Mouse (Mus musculus) brain, embryonic 14.5 days (tissue): ENCODE measurements at regions not wholly inside any gene's neighbourhood (a gene's known extent, or its start where the extent isn't known, plus 50 kb on each side); places are given as distances from the start of the nearest gene placed in this dataset.
"Not testable (repeated sequence)": the region's sequence is repeated elsewhere in the genome, so short reads cannot be mapped to it uniquely, and the experiment has no call there.

Experiments
- DNase-seq: peaks from one replicate; pipeline ENCODE4 v3.0.0-alpha.2; 2011; ENCODE audit warnings: low read depth
- CTCF ChIP-seq: fragments of 200-500 bp; IDR thresholded peaks from 2 replicates; pipeline ENCODE4 v1.5.1; 2012; ENCODE audit warnings: inconsistent platforms, mild to moderate bottlenecking, moderate library complexity, borderline replicate concordance; ENCODE audit not compliant: insufficient read depth, insufficient read length; ENCODE audit errors: extremely low read depth
- POLR2A ChIP-seq: fragments of 200-500 bp; IDR thresholded peaks from 2 replicates; pipeline ENCODE4 v1.6.1; 2012; ENCODE audit warnings: mild to moderate bottlenecking, inconsistent platforms, borderline replicate concordance; ENCODE audit not compliant: poor library complexity, insufficient read depth, insufficient read length, severe bottlenecking; ENCODE audit errors: extremely low read depth

DNA sequence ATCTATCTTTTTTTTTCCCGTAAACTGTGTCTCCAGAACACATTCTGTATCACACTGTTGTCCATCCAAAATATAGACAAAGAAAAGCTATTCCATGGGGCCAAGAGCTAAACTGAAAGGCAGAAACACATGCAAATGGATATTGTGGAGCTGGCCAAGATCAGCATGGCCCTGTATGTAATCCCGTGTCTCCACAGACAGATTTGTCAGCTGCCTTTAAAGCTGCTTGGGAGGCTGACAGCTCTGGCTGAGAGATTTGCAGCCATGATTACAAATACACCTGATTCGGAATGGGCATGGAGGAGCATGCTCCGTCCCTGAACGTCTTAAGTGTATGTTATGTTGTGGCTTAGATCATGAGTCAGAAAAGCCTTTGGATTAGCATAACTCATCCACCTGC lies 292.7 kb upstream of the Zic4 start:
- peak; percentile 39 for DNase-seq

DNA sequence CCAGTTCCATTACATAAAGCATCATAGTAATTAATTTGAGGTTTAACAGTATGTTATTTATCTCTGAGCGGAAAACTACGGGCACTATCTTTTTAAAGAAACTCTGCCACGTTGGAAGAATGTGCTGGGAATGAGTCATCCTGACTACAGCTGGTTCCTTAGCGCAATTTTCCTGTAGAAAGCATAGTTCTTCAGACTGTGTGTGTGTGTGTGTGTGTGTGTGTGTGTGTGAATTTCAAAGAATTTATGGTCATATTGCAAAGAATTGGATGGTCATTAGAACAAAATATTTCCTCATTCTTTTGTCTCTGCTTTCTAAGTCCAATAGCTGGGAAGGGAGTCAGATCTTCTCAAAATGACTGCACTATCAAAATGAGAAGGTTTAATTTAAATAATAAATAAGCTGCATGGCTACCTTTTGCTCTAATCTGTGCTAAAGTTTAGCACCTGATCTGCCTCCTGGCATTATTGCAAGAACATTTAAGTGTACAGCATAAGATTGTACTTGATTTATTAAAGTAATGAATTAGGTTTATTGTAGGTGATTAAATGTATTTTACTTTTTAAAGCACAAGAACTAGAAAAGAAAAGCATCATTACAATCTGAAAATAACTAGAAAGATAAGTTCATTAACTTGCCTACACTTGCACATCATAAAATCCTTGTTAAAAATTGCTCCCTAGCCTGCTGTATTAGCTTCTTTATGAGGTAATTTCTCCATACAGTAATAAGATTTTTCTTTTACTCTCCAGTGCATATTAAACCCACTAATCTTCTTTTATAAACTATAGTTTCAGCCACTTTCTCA lies 288.6 kb upstream of the Zic4 start:
- TF ChIP-seq POLR2A (no peak), CTCF (no peak)
- no peak for DNase-seq

More for the DNA sequence above, 292.7 kb upstream of the Zic4 start:
- no peak for TF ChIP-seq CTCF
- TF ChIP-seq POLR2A = no peak

DNA sequence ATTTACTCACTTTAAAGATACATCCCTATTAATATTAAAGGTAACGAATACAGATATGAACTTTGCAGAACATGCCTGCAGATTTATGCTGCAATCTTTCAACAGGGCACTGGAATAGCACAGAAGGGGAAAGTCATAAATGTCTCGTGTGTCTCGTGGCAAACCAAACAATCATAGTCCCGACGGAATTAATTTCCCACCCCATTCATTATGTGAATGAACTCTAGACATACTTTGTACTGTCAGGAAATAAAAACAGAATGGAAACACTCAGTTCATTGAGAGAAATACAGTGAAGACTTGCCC lies 288.1 kb upstream of the Zic4 start:
- no peak for DNase-seq
- TF ChIP-seq POLR2A (no peak), CTCF (no peak)

DNA sequence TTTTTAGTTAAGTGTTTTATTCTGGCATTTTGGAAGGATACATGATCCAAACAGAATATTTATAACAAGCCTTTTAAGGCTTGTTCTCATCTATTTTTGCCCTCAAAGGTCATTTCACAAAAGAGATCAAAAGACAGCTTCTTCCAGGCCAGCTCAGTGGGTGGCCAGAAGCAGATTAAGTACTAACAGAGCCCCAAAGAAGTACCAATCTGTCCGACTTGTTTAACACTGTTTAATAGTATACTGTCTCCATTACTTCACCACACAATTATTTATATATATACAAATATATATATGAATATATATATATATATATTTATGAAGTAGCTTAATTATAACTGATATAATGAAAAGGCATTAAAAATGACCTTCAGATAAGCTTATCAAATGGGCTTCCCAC lies 284.7 kb upstream of the Zic4 start:
- TF ChIP-seq CTCF (no peak), POLR2A (no peak)
- peak; percentile 20 for DNase-seq

DNA sequence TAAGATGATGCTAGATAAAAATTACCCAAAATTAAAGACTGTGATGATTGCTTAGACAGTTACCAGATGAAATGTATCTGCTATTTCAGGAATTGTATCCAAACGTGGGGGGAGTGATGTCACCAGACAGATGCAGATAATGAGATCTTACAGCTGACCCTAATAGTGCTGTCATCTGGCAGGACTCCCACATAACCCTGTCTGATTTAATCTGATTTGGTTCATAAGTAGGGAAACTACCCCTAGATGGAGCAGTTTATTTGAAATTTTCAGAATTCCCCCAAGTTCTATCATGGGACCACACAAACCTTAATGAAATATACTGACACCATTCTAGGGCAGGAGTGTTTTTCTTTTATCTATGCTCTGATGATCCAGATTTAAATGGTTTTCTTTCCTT lies 278.4 kb upstream of the Zic4 start:
- no peak for TF ChIP-seq POLR2A
- TF ChIP-seq CTCF = no peak
- no peak for DNase-seq

DNA sequence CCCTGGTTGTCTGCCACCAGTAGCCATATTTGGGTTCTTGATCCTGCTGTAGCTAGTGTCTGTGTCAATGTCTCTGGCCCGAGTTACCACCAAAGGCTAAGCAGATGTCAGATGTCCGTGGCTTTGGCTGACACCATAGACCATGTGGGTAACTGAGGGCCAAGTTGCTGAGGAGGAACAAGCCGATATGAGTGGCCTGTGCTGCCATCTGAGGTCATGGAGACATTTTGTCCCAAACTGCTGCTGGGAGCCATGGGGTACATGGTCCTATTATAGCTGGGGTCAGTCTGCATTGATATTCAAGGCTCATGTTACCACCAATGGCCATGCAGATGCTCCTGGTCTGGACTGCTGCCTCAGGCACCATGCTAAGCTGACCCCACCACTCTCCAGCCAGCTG lies 276.3 kb upstream of the Zic4 start:
- no peak for DNase-seq
- no peak for TF ChIP-seq CTCF
- TF ChIP-seq POLR2A = no peak

DNA sequence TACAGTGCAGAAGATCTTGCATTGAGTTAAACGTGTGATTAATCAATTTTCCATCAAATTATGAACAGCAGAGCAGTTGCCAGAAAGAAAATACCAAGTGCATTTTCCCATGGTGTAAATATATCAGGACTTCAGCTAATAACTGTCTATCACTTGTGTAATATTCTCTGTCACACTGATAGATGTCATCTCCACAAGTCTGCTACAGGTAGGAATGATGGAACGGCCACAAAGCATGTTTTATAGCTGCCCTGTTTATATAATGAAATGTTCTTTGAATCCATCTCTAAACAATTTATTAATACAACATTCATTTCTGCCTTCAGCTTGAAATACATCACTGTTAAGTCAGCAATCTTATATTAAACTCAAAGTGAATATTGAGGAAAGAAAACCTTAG lies 272.9 kb upstream of the Zic4 start:
- no peak for TF ChIP-seq CTCF
- TF ChIP-seq POLR2A = no peak
- no peak for DNase-seq

DNA sequence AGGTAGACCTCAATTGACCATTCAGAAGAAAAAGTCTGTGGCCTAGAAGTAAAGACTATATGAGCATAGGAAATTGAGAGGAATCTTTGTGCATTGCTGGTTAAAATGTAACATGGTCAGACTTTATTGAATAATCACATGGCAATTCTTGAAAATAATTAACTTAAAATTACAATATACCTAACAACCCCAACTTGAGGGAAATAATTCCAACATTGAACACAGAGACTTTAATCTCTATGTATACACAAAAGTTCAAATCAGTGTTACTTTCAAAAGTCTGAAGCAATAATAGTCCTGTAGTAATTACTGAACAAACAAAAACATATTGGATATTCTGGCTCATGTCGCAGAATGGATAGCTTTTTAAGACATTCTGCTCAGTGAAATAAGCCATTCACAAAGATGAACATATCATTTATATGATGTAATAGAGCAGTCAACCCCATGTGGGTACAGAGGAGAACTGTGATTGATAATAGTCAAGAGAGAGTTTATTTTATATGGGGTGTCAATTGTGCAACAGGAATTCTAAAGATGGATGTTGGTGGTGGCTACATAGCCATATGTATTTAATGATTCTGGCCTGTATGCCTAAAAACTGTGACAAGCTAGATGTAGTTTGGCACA lies 270.7 kb upstream of the Zic4 start:
- no peak for TF ChIP-seq CTCF
- no peak for TF ChIP-seq POLR2A
- DNase-seq = no peak

DNA sequence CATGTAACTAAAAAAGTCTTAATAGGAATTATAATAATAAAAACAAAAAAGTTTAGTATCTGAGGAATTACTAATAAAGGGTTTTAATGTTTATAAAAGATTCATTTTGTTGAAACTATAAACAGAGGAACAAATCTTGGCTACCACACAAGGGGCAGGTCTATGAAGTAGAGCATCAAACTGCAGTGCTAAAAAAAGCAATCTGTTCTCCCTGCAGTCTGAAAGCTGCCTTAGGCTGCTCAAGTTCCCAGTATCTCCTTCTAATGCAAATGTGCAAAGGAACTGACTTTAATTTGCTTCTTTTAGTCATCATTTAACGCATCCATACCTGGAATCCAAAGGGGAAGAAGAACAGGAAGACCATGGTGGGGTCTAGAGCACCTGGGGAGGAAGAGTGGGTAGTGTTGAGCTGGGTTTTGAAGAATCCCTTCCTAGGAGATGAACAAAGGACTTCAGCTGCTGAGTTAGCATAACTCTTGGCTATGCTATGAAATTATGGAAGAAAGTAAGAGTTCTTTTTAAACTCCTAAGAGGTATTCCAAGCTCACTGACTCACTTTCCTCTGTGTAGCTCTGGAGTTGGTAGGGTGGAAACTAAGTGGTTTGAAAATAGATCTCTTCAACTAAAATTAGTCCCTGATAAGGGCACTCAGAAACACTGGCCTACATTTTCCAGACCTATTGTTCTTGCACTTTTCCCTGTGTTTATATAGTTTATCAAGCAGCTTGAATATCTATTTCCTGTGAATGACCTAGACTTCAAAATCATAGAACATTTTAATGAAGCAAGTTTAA lies 260.4 kb upstream of the Zic4 start:
- TF ChIP-seq POLR2A = no peak
- TF ChIP-seq CTCF = no peak

DNA sequence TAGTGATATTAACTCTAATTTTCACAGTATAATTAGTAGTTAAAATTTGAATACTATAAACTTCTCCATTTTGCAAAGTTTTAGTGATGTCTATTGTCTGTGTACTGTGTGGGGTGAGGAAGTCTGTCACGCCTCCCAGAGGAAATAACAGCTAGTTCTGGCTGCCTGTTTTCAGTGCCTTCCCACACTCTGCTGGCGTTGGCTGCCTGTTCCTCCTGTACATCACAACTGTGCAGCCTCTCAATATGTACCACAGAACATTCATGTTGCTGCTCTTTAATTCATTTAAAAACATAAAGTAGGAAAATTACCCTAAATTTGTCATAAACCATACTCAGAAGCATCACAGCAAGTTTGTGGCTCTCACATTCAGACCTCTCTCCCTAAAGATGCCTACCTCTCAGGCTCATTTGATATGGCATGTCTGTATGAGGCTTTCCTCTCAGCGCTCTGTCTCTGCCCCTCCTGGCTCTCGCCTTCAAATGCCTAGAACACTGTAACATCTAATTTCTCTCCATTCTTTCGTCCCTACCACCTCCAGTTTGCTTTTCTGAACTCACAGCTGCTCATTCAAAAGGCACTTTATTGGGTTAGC lies 239.7 kb upstream of the Zic4 start:
- TF ChIP-seq CTCF (no peak), POLR2A (no peak)
- no peak for DNase-seq

More for the DNA sequence above, 260.4 kb upstream of the Zic4 start:
- DNase-seq = no peak

DNA sequence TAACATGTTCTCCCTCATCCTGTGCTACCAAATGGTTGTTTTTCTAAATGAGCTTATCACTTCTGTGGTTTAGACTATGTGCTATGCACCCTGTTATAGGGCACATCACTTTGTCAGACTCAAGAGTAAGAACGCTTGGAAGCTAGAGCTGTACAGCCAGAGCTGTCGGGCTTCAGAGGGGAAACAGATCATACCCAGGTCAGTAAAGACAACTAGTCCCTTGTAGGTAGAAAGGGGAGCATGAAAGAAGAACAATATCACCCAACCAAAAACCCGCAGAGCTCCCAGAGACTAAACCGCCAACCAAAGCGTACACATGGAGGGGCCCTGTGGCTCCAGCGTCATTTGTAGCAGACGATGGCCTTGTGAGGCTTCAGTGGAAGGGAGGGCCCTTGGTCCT lies 239.0 kb upstream of the Zic4 start:
- peak; percentile 38 for DNase-seq
- no peak for TF ChIP-seq POLR2A
- TF ChIP-seq CTCF = no peak

DNA sequence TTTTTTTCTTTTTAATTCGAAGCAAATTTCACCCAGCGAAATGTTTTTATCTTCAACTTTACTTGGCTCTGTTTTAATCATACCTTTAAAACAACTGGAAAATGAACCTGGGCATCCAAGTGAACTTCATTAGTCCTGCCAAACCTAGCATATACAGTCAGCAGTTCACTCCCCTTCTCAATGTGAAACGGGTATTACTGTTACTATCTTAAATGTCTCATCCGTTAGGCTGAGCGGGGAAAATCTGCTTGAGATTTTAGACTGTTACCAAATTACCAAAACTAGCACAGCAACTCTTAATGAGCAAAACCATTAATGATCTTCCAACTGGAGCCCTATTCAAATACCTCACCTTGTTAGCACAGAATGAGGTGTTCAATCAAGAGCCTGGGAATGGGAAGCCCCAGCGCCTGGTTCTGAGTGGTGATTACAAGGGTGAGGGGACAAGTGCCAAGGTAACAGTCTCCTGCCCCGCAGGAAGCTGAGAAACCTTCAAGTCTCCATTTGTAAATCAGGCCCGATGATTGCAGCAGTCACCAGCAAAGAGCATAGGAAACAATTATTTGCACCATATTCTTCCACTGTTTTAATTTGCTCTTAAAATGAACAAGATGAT lies 235.5 kb upstream of the Zic4 start:
- DNase-seq = peak; percentile 87
- no peak for TF ChIP-seq POLR2A
- no peak for TF ChIP-seq CTCF

DNA sequence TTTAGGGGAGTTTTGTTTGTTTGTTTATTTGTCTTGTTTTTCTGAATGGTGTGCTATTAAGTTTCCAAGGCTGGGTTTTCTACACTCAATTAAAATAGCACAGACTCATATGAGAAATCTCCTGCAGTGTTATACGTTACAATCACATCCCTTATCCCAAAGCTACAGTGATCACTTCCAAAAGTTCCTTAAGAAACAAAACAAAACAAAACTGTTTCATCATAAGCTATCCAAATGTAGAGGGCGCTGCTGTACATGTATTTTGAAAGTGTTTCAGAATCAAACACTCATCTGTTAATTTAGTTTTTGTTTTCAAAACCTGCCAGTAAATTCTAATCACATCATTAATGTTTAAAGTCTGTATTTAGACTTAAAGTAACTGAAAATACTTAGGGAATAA lies 233.7 kb upstream of the Zic4 start:
- DNase-seq = not testable (repeated sequence)

DNA sequence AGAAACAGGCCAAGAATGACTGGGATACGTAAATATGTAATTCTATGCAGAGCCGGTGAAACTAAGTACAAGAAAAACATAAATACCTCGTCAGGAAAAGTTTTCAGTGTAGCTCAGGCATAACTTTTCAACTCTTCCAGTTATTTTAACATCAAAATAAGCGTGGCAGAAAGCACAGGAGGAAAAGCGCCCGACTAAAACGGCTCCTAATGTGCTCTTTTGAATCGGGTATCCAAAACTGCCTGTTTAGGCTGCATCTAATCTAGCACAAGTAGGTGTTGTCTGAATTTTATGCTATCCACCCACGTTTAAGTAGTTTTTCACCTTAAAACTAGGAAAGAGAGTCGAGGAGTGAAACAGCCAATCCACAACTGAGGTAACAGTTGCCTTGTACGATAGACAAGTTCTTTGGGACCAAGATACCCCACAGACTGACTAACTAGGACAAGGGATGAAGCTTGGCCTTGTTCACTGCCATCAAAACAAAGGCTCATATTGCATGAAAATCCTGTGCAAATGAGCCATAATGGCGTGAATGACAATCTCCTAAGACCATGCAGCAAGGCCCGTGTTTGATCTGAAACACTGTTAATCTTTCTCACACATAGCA lies 232.0 kb upstream of the Zic4 start:
- DNase-seq = peak; percentile 25
- TF ChIP-seq CTCF (no peak), POLR2A (no peak)
